Mouse (Mus musculus): ENCODE measurements around the gene Cby3.

DNA sequence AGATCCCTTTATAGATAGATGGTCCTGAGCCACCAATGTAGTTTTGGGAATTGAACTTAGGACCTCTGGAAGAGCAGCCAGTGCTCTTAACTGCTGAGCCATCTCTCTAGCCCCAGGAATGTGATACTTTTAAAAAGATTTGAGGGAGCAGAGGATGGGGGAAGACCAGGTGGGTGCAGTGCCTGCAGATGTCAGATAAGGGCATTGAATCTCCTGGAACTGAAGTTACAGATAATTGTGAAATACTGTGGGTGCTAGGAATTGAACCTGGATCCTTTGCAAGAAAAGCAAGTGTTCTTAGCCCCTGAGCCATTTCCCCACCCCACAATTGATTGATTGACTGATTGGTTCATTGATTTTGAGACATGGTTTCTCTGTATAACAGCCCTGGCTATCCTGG is 11.1 kb downstream of the Cby3 start:
- TF ChIP-seq GATA1 (IDR thresholded peaks at IDR 0.05; ENCODE audit: borderline replicate concordance, low read length) = no peak
- TF ChIP-seq FLI1 (IDR thresholded peaks at IDR 0.05; ENCODE audit: low read length) = no peak
